Mouse (Mus musculus) heart, embryonic 14.5 days (tissue): ENCODE measurements around the gene Il4i1. TPM values are rescaled to one million over a fixed set of nuclear protein-coding genes. Genes with fewer than 3 reads are reported as not detected.

Experiments used
- ATAC-seq: fragments of 200-750 bp; cut with Nextera tagmentation; 2 replicates; pipeline ENCODE4 v1.8.0; 2017; ENCODE audit warnings: low read depth, moderate TSS enrichment; ENCODE audit not compliant: insufficient number of reproducible peaks, insufficient read depth, low FRiP score
- H3K27ac ChIP-seq, 2 experiments: fragments of 200-500 bp in 1 of 2; fragments of 300-500 bp in 1 of 2; sonication (generic) in 1 of 2; replicated peaks in 1 of 2; 2 replicates each; pipeline ENCODE4 v1.5.1; 2012 to 2014; ENCODE audit warnings: low read depth in 2 of 2, low read length in 2 of 2, control low read depth in 1 of 2, mild to moderate bottlenecking in 1 of 2, mixed read lengths in 1 of 2; ENCODE audit not compliant: control insufficient read depth in 1 of 2, insufficient read depth in 1 of 2
- H3K27me3 ChIP-seq: fragments of 300-500 bp; sonication (generic); 2 replicates; pipeline ENCODE4 v1.6.1; 2014; ENCODE audit warnings: mild to moderate bottlenecking, low read length, control low read depth; ENCODE audit not compliant: control insufficient read depth, insufficient read depth
- H3K36me3 ChIP-seq: fragments of 300-500 bp; sonication (generic); 2 replicates; pipeline ENCODE4 v1.6.1; 2014; ENCODE audit warnings: mild to moderate bottlenecking, control low read depth, low read length, mixed read lengths; ENCODE audit not compliant: control insufficient read depth, insufficient read depth
- H3K4me1 ChIP-seq, 2 experiments: fragments of 200-500 bp in 1 of 2; fragments of 300-500 bp in 1 of 2; sonication (generic) in 1 of 2; 2 replicates each; pipeline ENCODE4 v1.6.1; 2012 to 2014; ENCODE audit warnings: low read length in 2 of 2, control low read depth in 1 of 2, mixed read lengths in 1 of 2; ENCODE audit not compliant: control insufficient read depth in 2 of 2, insufficient read depth in 2 of 2
- H3K4me2 ChIP-seq: fragments of 300-500 bp; sonication (generic); 2 replicates; pipeline ENCODE4 v1.6.1; 2014; ENCODE audit warnings: mild to moderate bottlenecking, low read length
- H3K4me3 ChIP-seq, 2 experiments: fragments of 200-500 bp in 1 of 2; fragments of 300-500 bp in 1 of 2; sonication (generic) in 1 of 2; 2 replicates each; pipeline ENCODE4 v1.5.1; 2012 to 2014; ENCODE audit warnings: low read length in 2 of 2, mild to moderate bottlenecking in 2 of 2, control low read depth in 1 of 2, low read depth in 1 of 2, moderate library complexity in 1 of 2; ENCODE audit not compliant: control insufficient read depth in 1 of 2, insufficient read depth in 1 of 2
- H3K9ac ChIP-seq: fragments of 300-500 bp; sonication (generic); 2 replicates; pipeline ENCODE4 v1.6.1; 2014; ENCODE audit warnings: mild to moderate bottlenecking, low read length
- H3K9me3 ChIP-seq: fragments of 300-500 bp; sonication (generic); 2 replicates; pipeline ENCODE4 v1.6.1; 2016; ENCODE audit warnings: low read length, control low read depth; ENCODE audit not compliant: control insufficient read depth
- WGBS: fragments of 180-500 bp; shearing (Covaris S2); extraction: QIAGEN DNeasy Blood & Tissue Kit; methylation state at CpG from one replicate; pipeline ENCODE4 v1.1.7; 2014; 5-methylcytosine and 5-hydroxymethylcytosine counted together
- polyA plus RNA-seq: library from polyadenylated mRNA; unstranded; fragments of >200 nt; fragmentation: Nextera tagmentation; extraction: Ambion mirVana; gene quantifications from 2 replicates; pipeline ENCODE4 v1.2.1, GENCODE M21; 2014

Il4i1 gene
- polyA plus RNA-seq, result 0.77 and 0.91 TPM in 2 replicates

- WGBS, result under 1% methylated on average over 62 of the region's 62 CpGs
- Histone ChIP-seq H3K27me3 (no peaks in the 10 kb centered on the region), H3K36me3 (peaks cover 35% of the 10 kb centered on the region), H3K4me3 (peak within 1 kb of the TSS; percentile 67 to 85), H3K4me2 (peak within 1 kb of the TSS; percentile 91), H3K9ac (peak within 1 kb of the TSS; percentile 95), H3K9me3 (no peaks in the 10 kb centered on the region), H3K27ac (peak within 1 kb of the TSS; percentile 94 to 99), H3K4me1 (peaks cover 22 to 45% of the 10 kb centered on the region in 2 experiments)
- ATAC-seq, result peak; percentile 93
Measured at GRCm38 (mm10) chr7:44815721-44816469, at the start of gene Il4i1, which contains the start of gene Nup62. Il4i1 (plus strand) TSS chr7:44816387. Nup62 (plus strand) TSS chr7:44816088.

DNA sequence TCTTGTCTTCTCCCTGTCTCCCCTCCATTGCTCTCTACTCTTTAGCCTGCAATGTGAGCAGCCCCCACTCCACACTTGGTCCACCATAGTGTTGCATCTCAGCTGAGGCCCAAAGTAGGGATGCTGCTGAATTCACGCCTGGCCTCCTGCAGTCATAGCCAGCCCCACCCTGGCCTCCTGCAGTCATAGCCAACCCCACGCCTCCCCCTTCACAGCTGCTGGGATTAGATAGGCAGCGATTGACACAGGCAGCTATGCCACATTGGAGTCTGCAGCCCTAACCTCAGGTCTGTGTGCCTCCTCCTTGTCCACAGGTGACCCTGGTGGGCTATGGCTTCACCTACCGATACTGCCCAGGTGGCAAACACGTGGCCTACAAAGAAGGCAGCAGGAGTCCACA, 48.1 kb upstream of the Il4i1 start:
- Histone ChIP-seq H3K36me3 (peaks cover 94% of the 10 kb centered on the region), H3K4me2 (no peak overlapping the region), H3K27ac (no peak overlapping the region), H3K4me1 (no peaks in the 10 kb centered on the region), H3K9me3 (no peaks in the 10 kb centered on the region), H3K9ac (no peak overlapping the region), H3K4me3 (no peak overlapping the region), H3K27me3 (no peaks in the 10 kb centered on the region)
- WGBS, result 82% methylated on average over 5 of the region's 5 CpGs
- ATAC-seq, result no peak

DNA sequence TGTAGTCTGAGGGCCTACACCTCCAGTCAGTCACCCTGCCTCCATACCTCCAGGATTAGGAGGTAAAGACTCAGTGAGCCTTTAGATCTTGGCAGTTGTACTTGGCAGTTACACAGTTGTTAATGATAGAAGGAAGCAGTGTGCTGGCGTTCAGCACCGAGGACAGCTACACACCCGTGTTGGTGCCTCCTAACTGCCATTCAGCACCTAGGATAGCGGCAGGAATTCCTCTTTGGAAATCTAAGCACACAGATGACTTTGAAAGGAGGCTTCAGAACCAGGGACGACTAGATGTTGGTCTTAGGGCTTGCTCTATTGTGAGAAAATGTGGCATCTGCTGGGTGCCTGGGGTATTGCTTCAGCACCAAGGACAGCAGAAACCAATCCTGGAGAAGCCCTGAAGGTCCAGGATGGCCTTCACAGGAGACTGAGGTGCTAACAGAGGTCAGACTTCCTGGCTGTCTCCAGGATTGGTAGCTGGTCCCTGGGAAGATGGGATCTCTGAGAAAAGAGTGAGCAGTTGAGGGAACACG, 46.1 kb upstream of the Il4i1 start:
- peaks cover 94% of the 10 kb centered on the region for H3K36me3 ChIP-seq
- 8% methylated on average over 6 of the region's 6 CpGs for WGBS

GRCm38 (mm10) chr7:44772591-44773204, 43.5 kb upstream of the Il4i1 start:
- no peak overlapping the region for H3K9ac ChIP-seq
- 76% methylated on average over 8 of the region's 8 CpGs for WGBS
- no peak overlapping the region for H3K27ac ChIP-seq
- no peak for ATAC-seq
- H3K4me2 ChIP-seq, result no peak overlapping the region
- no peaks in the 10 kb centered on the region for H3K9me3 ChIP-seq
- H3K4me3 ChIP-seq, result no peak overlapping the region
- no peaks in the 10 kb centered on the region for H3K4me1 ChIP-seq
- H3K36me3 ChIP-seq, result peaks cover 89% of the 10 kb centered on the region
- H3K27me3 ChIP-seq, result no peaks in the 10 kb centered on the region

More for the DNA sequence above, 46.1 kb upstream of the Il4i1 start:
- H3K4me2 ChIP-seq, result no peak overlapping the region
- H3K4me3 ChIP-seq, result no peak overlapping the region
- H3K9me3 ChIP-seq, result no peaks in the 10 kb centered on the region
- H3K9ac ChIP-seq, result no peak overlapping the region
- no peak for ATAC-seq
- no peaks in the 10 kb centered on the region for H3K4me1 ChIP-seq
- no peaks in the 10 kb centered on the region for H3K27me3 ChIP-seq
- no peak overlapping the region for H3K27ac ChIP-seq

- no peak overlapping the region for H3K4me3 ChIP-seq
- no peaks in the 10 kb centered on the region for H3K9me3 ChIP-seq
- H3K27me3 ChIP-seq, result no peaks in the 10 kb centered on the region
- peaks cover 53% of the 10 kb centered on the region for H3K36me3 ChIP-seq
- H3K27ac ChIP-seq, result no peak overlapping the region
- no peaks in the 10 kb centered on the region for H3K4me1 ChIP-seq
- H3K4me2 ChIP-seq, result no peak overlapping the region
- ATAC-seq, result no peak
- 88% methylated on average over 9 of the region's 9 CpGs for WGBS
- H3K9ac ChIP-seq, result no peak overlapping the region
Measured at GRCm38 (mm10) chr7:44776849-44777498, 39.2 kb upstream of the Il4i1 start.

- no peak for ATAC-seq
- no peaks in the 10 kb centered on the region for H3K27me3 ChIP-seq
- WGBS, result 75% methylated on average over 8 of the region's 8 CpGs
Measured at GRCm38 (mm10) chr7:44780101-44780500, 36.1 kb upstream of the Il4i1 start.

DNA sequence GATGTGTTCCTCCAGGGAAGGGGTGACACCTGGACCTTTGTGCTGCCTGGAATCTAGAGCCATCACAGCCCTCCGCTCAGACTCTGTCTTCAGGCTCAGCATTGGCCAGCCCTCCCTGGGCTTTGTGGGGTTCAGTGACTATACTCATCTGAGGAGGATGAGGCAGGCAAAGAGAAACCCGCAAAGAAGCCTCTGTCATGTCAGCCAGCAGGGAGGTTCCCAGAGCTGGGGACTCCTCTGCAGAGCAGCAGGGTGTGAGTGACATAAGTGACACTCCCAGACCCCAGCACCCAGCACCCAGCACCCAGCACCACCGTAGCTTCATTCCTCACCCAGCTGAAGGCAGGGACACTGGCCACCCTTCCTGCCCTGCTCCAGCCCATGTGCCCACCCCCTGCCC, 26.7 kb upstream of the Il4i1 start:
- Histone ChIP-seq H3K9me3 (no peaks in the 10 kb centered on the region), H3K9ac (no peak overlapping the region), H3K36me3 (no peaks in the 10 kb centered on the region), H3K4me3 (no peak overlapping the region), H3K27ac (no peak overlapping the region), H3K27me3 (no peaks in the 10 kb centered on the region), H3K4me1 (no peaks in the 10 kb centered on the region), H3K4me2 (no peak overlapping the region)
- 55% methylated on average over 3 of the region's 3 CpGs for WGBS
- no peak for ATAC-seq

More at GRCm38 (mm10) chr7:44780101-44780500, 36.1 kb upstream of the Il4i1 start:
- Histone ChIP-seq H3K4me1 (no peaks in the 10 kb centered on the region), H3K9ac (no peak overlapping the region), H3K36me3 (peaks cover 23% of the 10 kb centered on the region), H3K4me2 (no peak overlapping the region), H3K27ac (no peak overlapping the region), H3K4me3 (no peak overlapping the region), H3K9me3 (no peaks in the 10 kb centered on the region)
